Mouse (Mus musculus): ENCODE results near the gene Wfdc12. TPM values are rescaled to one million over a fixed set of nuclear protein-coding genes. Genes with fewer than 3 reads are reported as not detected.
"Not testable (repeated sequence)": the region's sequence is repeated elsewhere in the genome, so short reads cannot be mapped to it uniquely, and the experiment has no call there.

Wfdc12 gene
- total RNA-seq (2021): not detected

DNA sequence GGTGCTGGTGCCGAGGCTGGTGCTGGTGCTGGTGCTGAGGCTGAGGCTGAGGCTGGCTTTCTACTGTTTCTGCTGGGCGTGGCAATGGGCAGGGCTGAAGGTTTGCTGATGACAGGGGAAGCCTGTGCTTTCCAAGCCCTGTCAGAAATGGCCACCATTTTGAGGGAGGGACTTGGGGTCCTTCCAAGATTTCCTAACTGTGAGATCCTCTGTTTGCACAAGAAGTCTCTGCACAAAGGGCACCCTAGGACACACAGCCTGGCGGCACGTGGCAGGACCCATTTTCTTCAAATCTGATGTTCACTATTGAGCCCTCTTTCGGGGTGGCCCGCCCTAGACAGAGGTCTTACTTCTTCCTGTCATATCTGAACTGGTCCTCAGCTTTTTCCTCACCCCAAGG is at the start of gene Wfdc12:
TSS of gene Wfdc12 (minus strand) at position 33 of the 400 bp plus-strand sequence.
- intact Hi-C loops (cut with DNase I): no loop called here
- no peak for DNase-seq (ENCODE audit: low spot score)

DNA sequence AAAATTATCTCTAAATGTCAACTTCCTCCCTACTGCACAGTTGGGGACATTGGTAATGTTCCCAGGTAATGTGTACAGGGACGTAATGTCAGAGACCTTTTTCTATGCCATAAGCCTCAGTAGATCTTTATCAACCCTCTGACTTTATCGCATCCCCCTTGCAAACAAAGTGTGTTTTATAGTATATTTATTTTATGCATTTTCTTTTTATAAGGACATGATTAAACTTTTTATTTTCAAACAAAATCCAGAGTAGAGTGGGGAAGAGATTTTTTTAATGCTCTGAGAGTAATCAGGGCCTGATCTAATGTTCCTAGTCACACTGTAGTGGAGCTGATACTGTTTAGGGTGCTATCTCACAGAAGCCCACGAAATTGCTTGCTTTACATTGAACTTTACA is 48.0 kb upstream of the Wfdc12 start, which contains the start of gene Svs2:
TSS of gene Svs2 (minus strand) at position 101 of the 400 bp plus-strand sequence.
- intact Hi-C loops (cut with DNase I): no loop called here
- DNase-seq (ENCODE audit: low spot score): no peak

DNA sequence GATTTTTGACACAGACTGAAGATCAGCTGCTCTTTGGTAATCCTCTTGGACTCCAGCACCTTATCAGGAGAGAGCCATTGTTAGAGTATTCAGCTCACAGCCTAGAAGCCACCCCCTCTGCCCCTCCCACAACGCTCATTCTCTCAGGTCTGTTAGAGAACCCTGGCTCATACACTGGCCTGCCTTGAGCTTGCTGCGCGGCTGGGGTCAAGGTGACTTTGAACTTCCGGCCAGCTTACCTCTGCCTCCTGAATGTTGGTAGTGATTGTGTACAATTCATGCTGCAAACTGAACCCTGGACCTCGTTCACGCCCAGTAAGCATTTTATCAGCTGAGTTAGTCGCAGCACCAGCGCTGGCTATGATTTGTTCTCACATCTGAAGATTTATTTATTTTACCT is 42.3 kb upstream of the Wfdc12 start:
- intact Hi-C loops (cut with DNase I): no loop called here
- DNase-seq (ENCODE audit: low spot score): no peak

DNA sequence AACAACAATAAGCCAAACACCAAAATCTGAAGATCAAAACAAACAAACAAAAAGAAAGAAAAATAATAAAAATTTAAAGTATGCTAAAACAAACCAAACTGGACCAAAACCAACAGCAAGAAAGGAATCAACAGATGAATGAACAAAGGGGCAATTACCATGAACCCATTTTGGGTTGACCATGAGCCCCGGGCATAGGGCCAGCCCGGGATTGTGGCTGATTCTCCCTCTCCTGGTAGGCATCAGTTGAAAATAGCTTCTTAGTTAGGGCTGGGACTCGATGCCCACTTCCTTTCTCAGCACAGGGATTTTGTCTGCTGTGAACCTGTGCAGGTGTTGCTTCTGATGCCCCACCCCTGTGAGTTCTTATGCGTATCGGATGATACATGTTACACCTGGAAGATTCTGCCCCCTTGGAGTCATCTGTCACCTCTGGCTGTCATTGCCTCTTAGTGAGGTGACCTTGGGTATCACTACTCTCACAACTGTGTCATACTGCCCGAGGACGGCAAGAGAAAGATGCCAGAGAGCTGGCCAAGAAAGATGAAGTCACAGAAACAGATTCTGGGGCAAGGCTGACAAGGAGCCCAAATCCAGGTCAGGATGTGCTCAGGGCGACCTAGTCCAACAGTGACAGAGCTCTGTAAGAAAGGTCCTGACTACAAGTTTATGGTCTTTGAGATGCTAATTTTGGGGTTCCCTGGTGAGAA is 38.1 kb upstream of the Wfdc12 start:
- intact Hi-C loops (cut with DNase I): no loop called here
- DNase-seq (ENCODE audit: low spot score): no peak

DNA sequence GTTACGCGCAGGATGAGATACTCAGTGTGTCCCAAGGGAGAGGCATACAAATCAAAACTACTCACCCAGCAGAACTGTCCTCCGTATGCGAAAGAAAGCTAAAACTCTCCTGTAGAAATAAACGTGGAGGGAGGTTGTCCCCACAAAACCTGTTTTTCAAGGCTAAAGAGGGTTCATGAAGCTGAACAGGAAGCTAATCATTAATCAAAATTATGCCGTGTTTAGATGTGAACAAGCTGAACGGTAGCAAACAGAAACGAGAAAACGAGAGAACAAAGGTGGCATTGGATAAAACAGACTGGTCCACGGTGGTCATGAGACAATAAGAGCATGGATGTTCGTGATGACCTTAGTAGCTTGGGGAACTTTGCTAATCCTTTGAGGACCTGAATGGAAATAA is 31.1 kb upstream of the Wfdc12 start, which contains the start of gene Wfdc15b:
TSS of gene Wfdc15b (minus strand) at position 139 of the 400 bp plus-strand sequence.
- intact Hi-C loops (cut with DNase I): no loop called here
- DNase-seq (ENCODE audit: low spot score): no peak

DNA sequence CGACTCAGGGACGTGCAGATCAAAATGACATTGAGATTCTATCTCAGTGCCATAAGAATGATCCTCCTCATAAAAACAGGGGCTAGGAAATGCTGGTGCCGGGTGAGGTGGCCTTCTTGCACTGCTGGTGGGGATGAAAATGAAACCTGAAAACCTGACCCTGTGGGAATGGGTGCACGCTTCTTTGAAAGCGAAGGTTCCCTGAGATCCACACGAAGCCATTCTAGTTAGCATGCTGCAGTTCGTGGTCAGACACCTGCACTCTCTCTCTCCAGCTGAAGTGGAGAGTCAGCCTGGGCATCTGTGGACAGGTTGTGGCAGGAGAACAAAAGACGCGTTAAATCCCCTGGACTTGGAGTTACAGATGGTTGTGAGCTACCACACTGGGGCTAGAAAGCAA is 28.9 kb upstream of the Wfdc12 start:
- DNase-seq (ENCODE audit: low spot score): no peak
- intact Hi-C loops (cut with DNase I): no loop called here

DNA sequence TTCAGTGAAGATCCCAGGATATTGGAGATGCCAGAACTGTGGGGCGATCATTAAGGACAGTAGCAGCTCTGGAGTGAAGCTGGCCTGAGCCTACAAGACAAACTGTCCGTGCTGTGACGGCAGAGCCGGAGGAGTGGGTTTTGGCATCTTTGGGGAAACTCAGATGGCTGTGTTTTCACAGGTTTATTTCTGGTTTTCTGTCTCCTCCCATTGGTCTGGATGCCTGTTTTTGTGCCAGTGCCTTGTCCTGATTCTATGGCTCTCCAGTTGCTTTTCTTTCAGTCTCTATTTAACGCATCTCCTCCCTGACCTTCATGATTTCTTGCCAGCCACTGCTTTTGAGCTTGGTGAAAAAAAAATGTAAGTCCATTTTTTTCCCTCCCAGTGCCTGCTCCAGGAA is 22.3 kb upstream of the Wfdc12 start:
- intact Hi-C loops (cut with DNase I): no loop called here

DNA sequence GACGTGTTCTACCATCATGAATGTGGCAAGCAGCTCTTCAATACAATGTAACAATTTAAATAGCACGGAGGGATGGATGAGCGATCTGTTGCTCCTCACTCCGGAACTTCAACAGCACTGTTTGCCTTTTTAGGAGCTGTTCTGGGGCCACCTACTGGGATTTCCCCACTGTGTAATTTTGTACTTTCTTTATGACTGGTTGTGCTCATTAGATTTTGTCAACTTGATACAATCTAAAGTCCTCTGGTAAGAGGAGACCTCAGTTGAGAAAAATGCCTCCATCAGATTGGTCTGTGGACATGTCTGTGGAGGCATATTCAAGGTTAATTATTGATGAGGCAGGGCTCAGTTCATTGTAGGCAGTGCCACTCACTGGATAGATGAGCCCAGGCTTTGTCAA is 20.5 kb upstream of the Wfdc12 start:
- DNase-seq (ENCODE audit: low spot score): no peak
- intact Hi-C loops (cut with DNase I): no loop called here

More for the DNA sequence above, 22.3 kb upstream of the Wfdc12 start:
- DNase-seq (ENCODE audit: low spot score): no peak

DNA sequence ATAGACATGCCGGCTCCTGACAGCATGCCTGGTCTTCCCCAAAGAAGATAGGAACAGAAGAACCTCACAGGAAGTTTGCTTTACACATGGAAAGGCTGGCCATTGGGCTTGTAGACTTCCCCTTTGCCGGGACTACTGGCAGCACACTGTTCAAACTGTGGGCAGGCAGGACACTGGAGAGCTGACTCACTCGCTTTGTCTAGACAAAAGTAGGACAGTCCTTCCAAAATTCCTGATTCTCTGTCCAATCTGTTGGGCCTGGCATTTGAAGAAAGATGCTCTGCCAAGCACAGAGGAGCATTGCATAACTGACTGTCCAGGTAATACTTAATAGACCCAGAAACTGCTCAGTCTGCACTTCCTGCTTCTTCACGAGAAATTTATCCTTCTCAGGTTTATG is 16.3 kb upstream of the Wfdc12 start:
- DNase-seq (ENCODE audit: low spot score): no peak
- intact Hi-C loops (cut with DNase I): no loop called here

DNA sequence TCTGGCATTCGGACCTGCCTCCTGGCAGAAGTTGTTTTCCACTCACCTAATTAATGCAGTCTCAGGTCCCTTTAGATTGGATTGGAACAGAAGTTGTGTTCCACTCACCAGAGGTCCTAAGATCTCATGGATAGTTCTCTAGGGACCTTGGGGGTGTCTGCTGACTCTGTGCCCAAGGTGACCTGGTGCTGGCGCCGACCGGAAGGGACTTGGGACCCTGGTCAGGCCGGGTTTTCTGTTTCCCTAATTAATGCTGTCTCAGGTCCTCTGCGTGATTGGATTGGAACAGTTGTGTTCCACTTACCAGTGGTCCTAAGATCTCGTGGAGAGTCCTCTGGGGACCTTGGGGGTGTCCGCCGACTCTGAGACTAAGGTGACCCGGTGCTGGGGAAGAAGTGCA is 15.6 kb upstream of the Wfdc12 start:
- intact Hi-C loops (cut with DNase I); DNase-seq (ENCODE audit: low spot score): not testable (repeated sequence)

DNA sequence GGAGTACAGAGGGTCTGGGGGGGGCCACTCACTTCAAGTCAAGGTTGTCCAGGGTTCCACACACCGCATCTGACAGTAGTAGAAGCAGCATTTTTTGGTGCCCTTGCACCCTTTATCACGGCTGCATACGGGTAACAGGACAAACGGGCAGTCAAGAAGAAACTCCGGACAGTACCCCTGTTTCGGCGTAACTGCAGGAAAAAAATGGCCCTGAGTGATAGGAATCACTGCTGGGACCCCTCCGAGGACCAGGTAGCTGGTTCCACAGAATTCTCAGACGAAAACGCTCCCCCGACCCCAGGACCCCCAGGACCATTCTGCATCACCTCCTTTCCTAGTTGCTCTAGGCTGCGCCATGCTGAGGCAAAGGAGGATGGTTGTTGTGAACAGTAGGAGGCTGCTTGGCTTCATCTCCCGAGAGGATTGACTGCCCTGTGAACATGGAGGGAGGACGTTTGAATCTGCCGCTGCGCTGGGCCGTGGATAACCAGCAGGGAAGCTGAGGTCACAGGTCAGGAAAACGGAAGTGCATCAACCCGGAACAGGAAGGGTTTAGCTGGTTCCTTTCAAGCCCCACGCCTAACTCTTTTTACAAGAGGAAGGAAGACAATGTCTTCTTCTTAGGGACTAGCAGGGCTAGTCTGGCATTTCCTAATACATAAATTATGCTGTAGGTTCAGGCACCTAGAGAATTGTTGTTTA is 9.4 kb upstream of the Wfdc12 start, which contains the start of gene Wfdc15a:
TSS of gene Wfdc15a (minus strand) at position 505 of the 702 bp plus-strand sequence.
- intact Hi-C loops (cut with DNase I): no loop called here
- no peak for DNase-seq (ENCODE audit: low spot score)

DNA sequence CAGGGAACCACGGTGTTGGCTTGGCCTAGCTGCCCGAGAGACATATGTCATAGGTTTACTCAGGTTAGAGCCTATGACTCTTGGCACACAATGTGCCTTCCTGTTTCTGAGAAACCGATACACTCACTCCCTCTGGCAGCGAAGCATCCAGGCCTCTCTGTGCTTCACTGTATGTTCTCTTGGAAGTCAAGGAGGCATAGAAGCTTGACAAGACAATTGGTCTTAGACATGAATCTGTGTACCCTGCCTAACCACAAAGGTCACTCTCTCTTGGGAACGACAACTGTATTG is 6.2 kb upstream of the Wfdc12 start:
- DNase-seq (ENCODE audit: low spot score): no peak
- intact Hi-C loops (cut with DNase I): no loop called here

DNA sequence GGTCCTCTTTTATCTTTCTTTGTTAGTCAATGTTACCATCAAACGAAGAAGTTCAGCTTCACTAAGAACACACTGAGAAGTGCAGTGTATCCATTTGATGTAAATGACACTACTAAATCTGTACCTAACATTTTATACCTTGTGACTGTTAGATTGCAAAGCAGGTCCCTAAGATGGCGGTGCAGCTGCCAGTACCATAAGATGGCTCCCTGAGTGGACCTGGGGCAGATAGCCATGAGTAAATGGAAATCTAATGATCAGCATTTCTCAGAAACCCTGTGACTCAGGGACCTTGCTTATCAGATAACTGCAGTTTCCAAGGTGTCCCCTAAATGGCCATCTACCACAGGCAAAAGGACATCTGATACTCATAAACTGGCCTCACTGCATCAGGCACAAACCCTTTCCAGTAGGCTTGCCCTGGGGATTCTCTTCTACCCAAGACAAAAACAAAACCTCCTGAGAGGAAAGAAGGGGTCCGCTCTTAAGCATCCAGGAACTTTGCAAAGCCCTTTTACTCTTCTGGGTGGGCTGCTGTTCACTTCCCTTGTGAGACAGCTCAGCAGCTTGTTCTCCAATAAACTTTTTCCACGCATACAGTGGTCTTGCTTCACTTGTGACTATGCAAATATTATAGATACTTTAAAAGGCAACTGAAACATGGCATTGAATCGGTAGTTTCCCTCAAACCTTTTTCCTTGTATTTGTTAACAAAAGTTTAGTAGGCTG is 5.7 kb upstream of the Wfdc12 start:
- no peak for DNase-seq (ENCODE audit: low spot score)
- intact Hi-C loops (cut with DNase I): no loop called here

DNA sequence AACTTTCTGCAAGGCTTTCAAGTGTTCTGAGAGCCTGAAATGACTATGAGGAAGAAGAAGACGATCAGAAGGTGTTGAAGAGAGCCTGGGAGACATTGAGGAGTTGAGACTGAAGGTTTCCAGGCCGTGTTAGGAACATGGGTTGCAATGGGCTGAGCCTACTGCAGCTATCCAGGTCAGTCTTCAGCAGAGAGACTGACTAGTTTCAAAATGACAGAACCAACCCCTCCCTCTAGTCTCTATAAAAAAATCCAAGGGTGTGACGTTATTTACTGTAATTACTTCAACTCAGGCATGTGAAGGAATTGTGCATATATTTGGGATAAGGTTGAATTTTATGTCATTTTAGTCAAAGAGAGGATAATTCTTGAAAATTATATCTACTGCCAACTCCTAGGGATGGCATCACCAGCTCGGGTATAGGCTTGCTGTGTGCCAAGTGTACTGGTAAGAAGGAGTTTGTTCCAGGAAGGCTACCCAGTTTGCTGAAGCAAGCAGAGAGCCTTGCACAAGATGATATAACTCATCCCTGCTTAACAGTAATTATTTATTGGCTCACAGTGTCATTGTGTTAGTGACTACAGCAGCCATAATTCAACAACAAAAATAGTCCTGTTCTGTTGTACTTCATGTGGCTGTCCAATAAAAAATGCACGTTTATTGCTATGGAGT is 4.7 kb upstream of the Wfdc12 start:
- no peak for DNase-seq (ENCODE audit: low spot score)
- intact Hi-C loops (cut with DNase I): no loop called here

DNA sequence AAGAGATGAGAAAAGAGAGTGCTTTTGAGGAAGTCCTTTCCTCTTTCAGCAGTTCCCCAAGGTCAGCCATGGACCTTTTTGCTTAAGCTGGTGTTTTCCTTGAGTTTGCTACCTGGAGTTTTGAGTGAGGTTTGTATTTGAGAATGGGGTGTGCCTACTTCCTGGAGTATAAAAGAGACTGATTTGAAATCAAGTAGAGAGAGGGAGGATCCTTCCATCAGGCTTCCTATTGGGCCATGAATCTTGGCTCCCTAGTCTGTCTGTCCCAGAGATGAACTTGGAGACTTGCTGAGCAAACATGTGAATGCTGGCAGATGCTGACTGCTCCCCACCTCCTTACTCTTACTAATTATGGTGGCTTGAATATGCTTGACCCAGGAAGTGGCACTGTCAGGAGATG is 1.9 kb upstream of the Wfdc12 start:
- DNase-seq (ENCODE audit: low spot score): no peak
- intact Hi-C loops (cut with DNase I): no loop called here

DNA sequence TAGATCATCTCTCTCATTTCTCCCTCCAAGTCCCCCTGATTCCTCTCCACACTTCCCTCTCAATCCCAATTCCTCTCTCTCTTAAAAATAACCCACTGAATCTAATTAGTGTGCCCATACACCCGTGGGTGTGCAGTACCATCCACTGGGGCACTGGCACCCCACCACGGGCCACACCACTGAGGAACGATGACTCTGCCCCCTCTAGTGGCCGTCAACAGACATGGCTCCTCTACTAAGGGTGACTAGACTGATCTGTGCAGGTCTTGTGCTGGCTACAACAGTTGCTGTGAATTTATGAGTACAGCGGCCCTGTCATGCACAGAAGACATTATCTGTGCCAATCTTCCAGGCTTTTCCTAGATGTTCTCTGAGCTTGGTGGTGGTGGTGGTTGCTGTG is 1.7 kb downstream of the Wfdc12 start:
- DNase-seq (ENCODE audit: low spot score): no peak
- intact Hi-C loops (cut with DNase I): no loop called here

DNA sequence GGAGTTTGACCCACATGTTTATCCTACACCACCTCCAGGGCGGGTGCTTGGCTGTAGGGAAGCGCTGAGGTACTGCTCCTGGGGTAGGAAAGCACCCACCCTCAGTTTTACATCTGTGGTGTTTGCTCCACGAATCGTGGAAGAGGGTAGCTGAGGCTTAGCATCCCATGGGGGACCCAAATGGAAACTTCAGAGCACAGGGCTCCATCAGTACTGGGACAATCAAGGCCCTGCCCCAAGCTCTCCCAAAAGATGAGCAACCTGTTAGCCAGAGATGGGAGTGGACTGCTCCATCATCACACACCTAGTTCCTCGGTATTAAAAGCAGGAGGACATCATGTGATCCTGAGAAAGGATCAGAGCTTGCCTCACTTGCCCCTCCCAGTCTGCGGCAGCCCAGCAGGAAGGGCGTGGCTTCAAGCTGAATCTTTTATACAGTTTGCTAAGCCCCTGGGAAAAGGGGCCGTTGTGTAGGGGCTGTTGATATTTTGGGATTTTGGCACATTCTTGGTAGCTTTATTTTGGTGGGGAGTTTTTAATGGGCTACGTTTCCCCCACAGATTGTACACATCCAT is 6.2 kb downstream of the Wfdc12 start:
- DNase-seq (ENCODE audit: low spot score): no peak
- intact Hi-C loops (cut with DNase I): no loop called here

DNA sequence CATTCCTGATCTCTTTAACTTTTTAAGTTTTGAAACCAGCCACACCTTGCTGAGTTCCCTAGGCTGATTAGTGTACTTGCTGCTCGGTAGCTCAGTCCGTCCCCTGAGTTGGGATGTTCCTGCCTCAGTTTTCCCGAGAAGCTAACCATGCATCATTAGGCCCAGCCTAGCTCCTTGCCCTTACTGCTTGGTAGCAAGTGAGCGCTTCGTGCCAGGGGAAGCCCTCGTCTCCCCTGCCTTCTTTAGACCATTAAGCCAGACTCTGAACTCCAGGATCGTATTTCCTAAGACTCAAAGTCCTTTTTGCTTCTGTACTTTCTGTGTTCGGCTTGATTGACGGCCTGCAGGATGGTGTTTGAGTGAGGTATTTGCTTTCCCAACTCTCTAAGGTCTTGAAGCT is 7.1 kb downstream of the Wfdc12 start:
- no peak for DNase-seq (ENCODE audit: low spot score)
- intact Hi-C loops (cut with DNase I): no loop called here

DNA sequence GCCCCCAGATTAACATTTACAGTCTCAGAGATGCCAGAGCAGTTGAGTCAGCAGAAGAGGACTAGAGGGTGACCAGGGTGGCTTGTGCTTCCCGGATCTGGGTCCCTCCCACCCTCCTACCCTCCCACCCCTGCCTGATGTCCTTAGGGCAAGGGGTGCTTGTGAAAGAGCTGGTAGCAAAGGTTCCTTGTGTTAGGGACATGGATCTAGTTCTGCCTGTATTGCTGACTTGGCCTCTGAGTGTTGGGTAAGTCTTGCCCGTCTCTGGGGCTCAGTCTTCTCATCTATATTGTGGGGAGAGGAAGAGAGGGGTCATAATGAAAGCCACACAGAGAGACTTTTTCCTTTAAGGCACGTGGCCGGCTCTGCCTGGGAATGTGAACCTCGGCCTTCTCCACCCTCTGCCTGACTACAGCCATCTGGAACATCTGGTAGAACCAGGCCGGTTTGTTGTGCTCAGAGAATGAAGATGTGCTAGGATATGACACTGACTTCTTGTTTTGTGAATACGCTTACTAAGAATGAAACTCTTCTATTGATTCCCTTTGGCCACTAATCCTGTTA is 7.6 kb downstream of the Wfdc12 start, which contains the start of gene Wfdc5:
TSS of gene Wfdc5 (minus strand) at position 51 of the 564 bp plus-strand sequence.
- intact Hi-C loops (cut with DNase I): no loop called here
- DNase-seq (ENCODE audit: low spot score): no peak

DNA sequence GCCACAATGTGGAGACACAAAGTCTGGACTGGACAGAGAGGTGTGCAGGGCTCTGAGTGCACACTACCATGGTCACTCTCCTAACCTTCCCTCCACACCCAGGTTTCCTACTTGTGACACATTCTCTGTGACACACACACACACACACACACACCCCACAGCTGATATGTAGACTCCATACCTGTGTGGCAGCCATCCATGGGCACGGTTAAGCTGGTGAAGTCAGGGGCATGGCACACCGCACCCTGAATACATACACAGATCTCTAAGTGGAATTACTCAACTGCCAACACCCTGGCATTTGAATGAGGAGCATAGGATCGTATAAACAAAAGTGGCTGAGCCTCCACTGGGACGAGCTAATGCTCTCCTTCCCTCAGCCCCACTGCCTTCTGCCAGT is 9.6 kb downstream of the Wfdc12 start:
- DNase-seq (ENCODE audit: low spot score): no peak
- intact Hi-C loops (cut with DNase I): loop anchor here (2.0 kb wide), 2 partner anchors 46 to 78 kb away; no protein-coding TSS in a partner anchor

Data from heart, postnatal 25 days (tissue).